Mouse (Mus musculus) G1E (cell line): ENCODE measurements around the gene Gadd45g. TPM values are rescaled to one million over a fixed set of nuclear protein-coding genes. Genes with fewer than 3 reads are reported as not detected.

Experiments used
- ATAC-seq: 2 replicates; pipeline ENCODE4 v1.8.0; 2016; ENCODE audit warnings: mild to moderate bottlenecking; ENCODE audit not compliant: insufficient number of reproducible peaks, poor library complexity, low FRiP score, severe bottlenecking; ENCODE audit errors: extremely low read depth
- DNase-seq: peaks from one replicate; pipeline ENCODE4 v3.0.0; 2012; ENCODE audit warnings: low spot score
- H3K27me3 ChIP-seq: 2 replicates; pipeline ENCODE4 v1.6.1; 2012; ENCODE audit warnings: mild to moderate bottlenecking, low read length, inconsistent platforms; ENCODE audit not compliant: insufficient read depth
- H3K36me3 ChIP-seq: replicated peaks from 2 replicates; pipeline ENCODE3; 2012; ENCODE audit warnings: mild to moderate bottlenecking, inconsistent platforms
- H3K4me1 ChIP-seq: 2 replicates; pipeline ENCODE4 v1.6.1; 2012; ENCODE audit warnings: low read depth, low read length, inconsistent platforms, mixed read lengths; ENCODE audit not compliant: insufficient read depth
- H3K4me3 ChIP-seq: 2 replicates; pipeline ENCODE4 v1.5.1; 2012; ENCODE audit warnings: low read depth, mild to moderate bottlenecking, inconsistent platforms, low read length, moderate library complexity, mixed read lengths
- H3K9me3 ChIP-seq: replicated peaks from 2 replicates; pipeline ENCODE4 v1.6.1; 2012; ENCODE audit warnings: inconsistent platforms
- CTCF ChIP-seq: IDR thresholded peaks from 2 replicates; pipeline ENCODE4 v1.5.1; 2012; ENCODE audit warnings: low read depth, low read length, inconsistent platforms, mixed read lengths
- GATA1 ChIP-seq: IDR thresholded peaks from 2 replicates; pipeline ENCODE4 v1.6.1; 2012; ENCODE audit warnings: borderline replicate concordance, low read length, inconsistent platforms, mixed read lengths
- GATA2 ChIP-seq: IDR thresholded peaks from 2 replicates; pipeline ENCODE4 v1.6.1; 2012; ENCODE audit warnings: low read depth, low read length, inconsistent platforms, borderline replicate concordance
- POLR2AphosphoS5 ChIP-seq: IDR thresholded peaks from 2 replicates; pipeline ENCODE4 v1.6.1; 2012; ENCODE audit warnings: low read depth, low read length, inconsistent platforms; ENCODE audit not compliant: insufficient replicate concordance
- TAL1 ChIP-seq: conservative IDR thresholded peaks from 2 replicates; pipeline ENCODE4 v1.6.1; 2012; ENCODE audit warnings: low read depth, low read length, inconsistent platforms, mixed read lengths
- polyA plus RNA-seq: library from polyadenylated mRNA; stranded (reverse); fragments of >175 nt; gene quantifications from 2 replicates; pipeline ENCODE4 v1.2.3, GENCODE M21; 2012
- total RNA-seq, 2 experiments: library from RNA; stranded (forward) in 1 of 2; stranded (reverse) in 1 of 2; fragments of 200-1000 nt in 1 of 2; fragments of >200 nt in 1 of 2; fragmentation: Nextera tagmentation in 1 of 2; gene quantifications; 2 replicates each; pipeline ENCODE4 v1.2.3; 2014 to 2017

The Gadd45g gene
- total and polyA plus RNA-seq, 3 experiments, result 8.1 to 32.6 (median 13.6) TPM

GRCm38 (mm10) chr13:51841541-51842115 lies 4.8 kb upstream of the Gadd45g start:
- H3K9me3 ChIP-seq, result no peaks in the 10 kb centered on the region
- peaks cover 79% of the 10 kb centered on the region for H3K4me1 ChIP-seq
- peak overlapping the region; percentile 53; the same call in 1 of the 2 replicates for H3K4me3 ChIP-seq
- TF ChIP-seq CTCF (no peak), TAL1 (peak; percentile 84)
- DNase-seq (peak; percentile 51), ATAC-seq (peak; percentile 69)
- no peaks in the 10 kb centered on the region for H3K36me3 ChIP-seq
- H3K27me3 ChIP-seq, result peaks cover 33% of the 10 kb centered on the region

GRCm38 (mm10) chr13:51842191-51842590 lies 4.3 kb upstream of the Gadd45g start:
- H3K27me3 ChIP-seq, result peaks cover 27% of the 10 kb centered on the region
- H3K4me3 ChIP-seq, result peak overlapping the region; percentile 53; the same call in 1 of the 2 replicates
- TF ChIP-seq GATA1 (no peak), CTCF (no peak), TAL1 (no peak), POLR2AphosphoS5 (no peak), GATA2 (no peak)
- no peaks in the 10 kb centered on the region for H3K36me3 ChIP-seq
- ATAC-seq, result no peak
- H3K9me3 ChIP-seq, result no peaks in the 10 kb centered on the region
- H3K4me1 ChIP-seq, result peaks cover 82% of the 10 kb centered on the region
- DNase-seq, result no peak

- DNase-seq (no peak), ATAC-seq (no peak)
- peaks cover 5% of the 10 kb centered on the region for H3K36me3 ChIP-seq
- no peaks in the 10 kb centered on the region for H3K9me3 ChIP-seq
- H3K27me3 ChIP-seq, result peaks cover 24% of the 10 kb centered on the region
- peaks cover 86% of the 10 kb centered on the region for H3K4me1 ChIP-seq
- peak overlapping the region; percentile 55; the same call in 1 of the 2 replicates for H3K4me3 ChIP-seq
- TF ChIP-seq POLR2AphosphoS5 (no peak), CTCF (no peak), GATA1 (no peak), GATA2 (no peak)
Measured at GRCm38 (mm10) chr13:51842773-51843172, 3.7 kb upstream of the Gadd45g start.

- DNase-seq, result no peak
- TF ChIP-seq CTCF (no peak), POLR2AphosphoS5 (no peak), TAL1 (no peak), GATA2 (no peak), GATA1 (no peak)
- ATAC-seq, result no peak
- Histone ChIP-seq H3K36me3 (peaks cover 9% of the 10 kb centered on the region), H3K27me3 (peaks cover 19% of the 10 kb centered on the region), H3K4me1 (peaks cover 89% of the 10 kb centered on the region), H3K4me3 (no peak overlapping the region; the same call in 1 of the 2 replicates), H3K9me3 (no peaks in the 10 kb centered on the region)
Measured at GRCm38 (mm10) chr13:51843298-51843697, 3.2 kb upstream of the Gadd45g start.

GRCm38 (mm10) chr13:51844118-51844517 lies 2.4 kb upstream of the Gadd45g start:
- H3K4me1 ChIP-seq, result peaks cover 88% of the 10 kb centered on the region
- ATAC-seq, result no peak
- no peak for TF ChIP-seq POLR2AphosphoS5
- no peak for TF ChIP-seq GATA2
- no peak for TF ChIP-seq TAL1
- TF ChIP-seq CTCF, result no peak
- no peak for TF ChIP-seq GATA1

GRCm38 (mm10) chr13:51844661-51845060 lies 1.8 kb upstream of the Gadd45g start:
- no peaks in the 10 kb centered on the region for H3K9me3 ChIP-seq
- peaks cover 86% of the 10 kb centered on the region for H3K4me1 ChIP-seq
- H3K27me3 ChIP-seq, result peaks cover 11% of the 10 kb centered on the region
- ATAC-seq, result no peak
- TF ChIP-seq TAL1, result no peak
- TF ChIP-seq POLR2AphosphoS5, result no peak
- TF ChIP-seq GATA2, result no peak
- TF ChIP-seq CTCF, result peak; percentile 92
- TF ChIP-seq GATA1, result no peak
- no peak overlapping the region; the same call in 1 of the 2 replicates for H3K4me3 ChIP-seq
- H3K36me3 ChIP-seq, result peaks cover 9% of the 10 kb centered on the region
- peak; percentile 35 for DNase-seq

More at GRCm38 (mm10) chr13:51844118-51844517, 2.4 kb upstream of the Gadd45g start:
- H3K9me3 ChIP-seq, result no peaks in the 10 kb centered on the region
- peaks cover 9% of the 10 kb centered on the region for H3K36me3 ChIP-seq
- DNase-seq, result no peak
- peaks cover 12% of the 10 kb centered on the region for H3K27me3 ChIP-seq
- H3K4me3 ChIP-seq, result no peak overlapping the region

GRCm38 (mm10) chr13:51845072-51845471 lies 1.4 kb upstream of the Gadd45g start:
- Histone ChIP-seq H3K36me3 (peaks cover 9% of the 10 kb centered on the region), H3K4me1 (peaks cover 86% of the 10 kb centered on the region), H3K4me3 (peak overlapping the region; percentile 90; the same call in 1 of the 2 replicates), H3K27me3 (peaks cover 11% of the 10 kb centered on the region), H3K9me3 (no peaks in the 10 kb centered on the region)
- TF ChIP-seq CTCF, result no peak
- TF ChIP-seq GATA1, result no peak
- no peak for TF ChIP-seq GATA2
- TF ChIP-seq POLR2AphosphoS5, result no peak
- no peak for TF ChIP-seq TAL1
- DNase-seq (no peak), ATAC-seq (no peak)
